Mouse (Mus musculus) thymus, postnatal 25 days (tissue): ENCODE measurements around the gene Mob4.
A peak's percentile ranks its signal among the peaks of the same experiment; 100 is the strongest.

Source experiments
- DNase-seq: peaks from one replicate; pipeline ENCODE4 v3.0.0; 2022

Mob4 gene

DNA sequence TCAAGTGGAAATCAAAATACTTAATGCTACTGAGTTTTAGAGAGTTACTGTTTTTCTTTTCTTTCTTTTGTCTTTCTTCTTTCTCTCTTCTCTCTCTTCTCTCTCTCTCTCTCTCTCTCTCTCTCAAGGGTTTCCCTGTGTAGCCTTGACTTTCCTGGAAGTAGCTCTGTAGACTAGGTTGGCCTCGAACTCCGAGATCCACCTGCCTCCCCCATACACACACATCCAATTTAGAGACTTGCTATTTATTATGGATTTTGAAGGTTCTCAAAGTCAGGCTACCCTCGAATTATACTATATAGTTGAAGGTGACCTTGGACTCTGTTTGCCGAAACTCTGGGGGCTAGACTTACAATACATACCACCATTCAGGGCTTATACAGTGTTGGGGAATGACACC lies 1.3 kb downstream of the Mob4 start:
- DNase-seq, result no peak

- no peak for DNase-seq
Observed at GRCm38 (mm10) chr1:55133173-55133572, 2.1 kb downstream of the Mob4 start.

DNA sequence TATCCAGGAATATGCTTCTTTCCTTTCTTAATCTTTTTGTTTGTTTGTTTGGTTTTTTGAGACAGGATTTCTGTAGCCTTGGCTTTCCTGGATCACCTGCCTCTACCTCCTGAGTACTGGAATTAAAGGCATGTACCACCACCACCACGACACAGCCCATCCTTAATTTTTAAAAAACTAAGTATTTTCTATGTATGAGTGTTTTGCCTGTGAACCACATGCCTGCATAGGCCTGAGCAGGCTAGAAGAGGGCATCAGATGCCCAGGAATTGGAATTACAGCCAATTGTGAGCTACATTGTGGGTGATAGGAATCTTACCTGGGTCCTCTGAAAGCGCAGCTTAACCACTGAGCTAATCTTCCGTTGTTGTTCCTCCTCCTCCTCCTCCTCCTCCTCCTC lies 3.3 kb downstream of the Mob4 start:
- DNase-seq, result no peak

DNA sequence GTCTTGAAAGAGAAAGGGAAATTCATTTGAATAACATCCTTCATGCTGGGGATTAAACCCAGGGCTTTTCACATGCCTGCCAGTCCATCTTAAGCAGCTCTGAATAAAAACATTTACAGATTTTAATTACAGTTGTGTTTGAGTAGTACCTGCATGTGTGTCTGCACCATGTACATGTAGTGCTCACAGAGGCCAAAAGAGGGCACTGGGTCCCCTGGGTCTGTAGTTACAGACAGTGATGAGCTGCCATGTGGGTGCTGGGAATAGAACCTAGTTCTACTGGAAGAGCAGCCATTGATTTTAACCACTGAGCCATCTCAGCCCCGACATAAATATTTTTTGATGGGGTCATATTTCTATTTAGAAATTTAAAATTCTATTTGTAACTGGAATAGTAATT lies 4.8 kb downstream of the Mob4 start:
- no peak for DNase-seq

GRCm38 (mm10) chr1:55144338-55144737 lies 13.3 kb downstream of the Mob4 start:
- DNase-seq, result no peak

DNA sequence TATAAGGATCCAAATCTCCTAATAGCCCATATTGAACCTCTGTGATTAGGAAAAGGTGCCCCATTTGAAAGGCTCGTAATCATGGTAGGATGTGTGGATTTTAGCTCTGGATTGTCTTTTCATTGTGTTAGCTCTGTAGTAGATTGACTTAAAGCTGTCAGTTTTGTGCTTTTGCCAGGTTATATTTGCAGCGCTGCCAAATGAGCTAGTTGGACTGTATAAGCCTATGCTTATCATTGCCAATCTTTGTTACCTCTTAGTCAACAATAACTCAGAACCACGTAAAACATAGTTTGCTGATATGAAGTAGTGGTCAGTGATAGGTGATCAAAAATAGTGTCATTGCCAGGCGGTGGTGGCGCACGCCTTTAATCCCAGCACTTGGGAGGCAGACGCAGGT lies 14.5 kb downstream of the Mob4 start:
- no peak for DNase-seq

DNA sequence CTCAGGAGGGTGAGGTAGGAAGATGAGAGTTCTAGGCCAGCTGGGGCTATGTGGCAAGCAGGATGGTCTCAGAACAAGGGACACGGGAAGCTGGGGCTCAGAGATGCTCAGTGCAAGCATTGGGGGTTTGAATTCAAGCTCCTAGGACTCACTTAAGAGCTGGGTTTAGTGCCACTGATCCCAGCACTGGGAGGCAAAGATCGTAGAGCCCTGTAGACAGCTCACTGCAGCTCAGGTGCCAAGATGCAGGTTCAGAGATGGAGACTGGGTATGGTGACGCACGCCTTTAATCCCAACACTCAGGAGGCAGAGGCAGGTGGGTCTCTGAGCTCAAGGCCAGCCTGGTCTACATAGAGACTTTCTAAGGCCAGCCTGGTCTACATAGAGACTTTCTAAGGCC lies 26.3 kb downstream of the Mob4 start:
- DNase-seq, result no peak

- no peak for DNase-seq
Observed at GRCm38 (mm10) chr1:55158211-55158610, 27.2 kb downstream of the Mob4 start.

DNA sequence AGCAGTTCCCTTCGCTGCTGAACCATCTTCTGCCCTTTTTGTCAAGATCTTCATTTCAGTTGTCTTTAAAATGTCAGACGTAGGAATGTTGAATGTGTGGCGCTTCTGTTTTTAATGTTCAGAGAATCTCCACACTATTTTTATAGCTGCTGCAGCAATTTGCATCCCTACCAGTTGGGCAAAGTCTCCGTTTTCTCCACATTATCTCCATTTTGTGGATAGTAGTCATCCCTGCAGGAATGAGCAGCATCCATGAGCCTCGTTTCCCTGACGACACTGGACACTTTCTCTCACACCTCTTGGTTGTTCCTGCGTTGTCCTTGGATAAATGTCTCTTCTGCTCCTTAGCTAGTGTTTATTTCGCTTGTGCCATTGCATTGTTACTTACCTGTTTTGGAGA lies 27.8 kb downstream of the Mob4 start:
- no peak for DNase-seq

DNA sequence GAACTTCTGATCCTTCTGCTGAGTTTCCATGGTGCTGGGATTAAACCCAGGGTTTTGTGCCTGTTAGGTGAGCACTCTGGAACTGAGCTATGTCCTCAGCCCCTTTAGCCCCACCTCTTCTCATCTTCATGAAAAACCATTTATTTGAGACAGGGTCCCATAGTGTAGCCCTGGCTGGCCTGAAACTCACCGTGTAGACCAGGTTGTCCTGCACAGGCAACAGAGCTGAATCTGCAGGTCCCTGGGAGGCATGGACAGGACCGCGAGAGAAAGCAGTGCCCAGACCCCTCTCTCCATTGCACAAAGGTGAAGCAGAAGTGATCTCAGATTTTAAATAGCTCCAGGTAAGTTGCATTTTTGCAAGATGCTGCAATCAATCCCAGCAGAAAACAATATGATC lies 29.2 kb downstream of the Mob4 start:
- no peak for DNase-seq

DNA sequence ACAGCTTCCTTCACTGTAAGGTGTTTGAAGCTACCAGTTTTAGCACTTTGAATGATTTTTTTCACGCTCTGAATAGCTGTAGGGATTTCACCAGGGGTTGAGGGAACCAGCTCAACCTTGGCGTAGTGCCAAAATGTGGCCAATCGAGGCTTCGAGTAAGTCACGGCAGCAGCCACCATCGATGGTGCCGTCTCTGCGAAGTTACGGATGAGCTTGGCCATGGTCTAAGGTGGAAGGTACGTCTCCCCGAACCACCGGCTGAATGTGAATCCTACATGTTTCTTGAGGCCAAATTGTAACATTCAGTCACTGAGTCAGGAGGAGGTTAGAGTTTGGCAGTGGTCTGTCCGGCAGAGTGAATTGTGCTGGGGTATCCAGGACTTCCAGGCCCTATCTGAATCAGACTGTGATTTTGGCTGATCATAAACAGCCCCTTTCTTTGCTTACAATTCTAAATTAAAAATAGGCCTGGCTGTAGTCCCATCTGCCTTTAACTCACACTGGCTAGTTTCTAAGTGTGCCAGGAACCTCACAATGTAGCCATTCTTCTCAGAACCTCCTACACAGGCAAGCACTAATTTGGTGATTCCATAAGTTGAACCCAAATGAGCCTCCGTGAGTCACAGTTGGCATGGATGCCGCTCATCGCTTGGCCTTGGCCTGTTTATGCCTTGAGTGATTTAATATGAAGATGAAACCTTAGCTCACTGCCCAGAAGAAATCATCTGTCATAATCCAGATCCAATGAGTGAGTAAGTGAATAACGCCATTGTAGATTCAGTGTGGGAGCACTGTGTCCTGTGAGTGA lies 30.0 kb downstream of the Mob4 start:
- no peak for DNase-seq

GRCm38 (mm10) chr1:55161895-55162294 lies 30.9 kb downstream of the Mob4 start:
- peak; percentile 32 for DNase-seq

GRCm38 (mm10) chr1:55162781-55163180 lies 31.8 kb downstream of the Mob4 start:
- DNase-seq, result no peak

- no peak for DNase-seq
Observed at GRCm38 (mm10) chr1:55164005-55164404, 33.0 kb downstream of the Mob4 start.

GRCm38 (mm10) chr1:55167560-55167959 lies 36.5 kb downstream of the Mob4 start:
- no peak for DNase-seq

- no peak for DNase-seq
Observed at GRCm38 (mm10) chr1:55168591-55168990, 37.6 kb downstream of the Mob4 start.

- DNase-seq, result no peak
Observed at GRCm38 (mm10) chr1:55171361-55172325, 40.6 kb downstream of the Mob4 start.

DNA sequence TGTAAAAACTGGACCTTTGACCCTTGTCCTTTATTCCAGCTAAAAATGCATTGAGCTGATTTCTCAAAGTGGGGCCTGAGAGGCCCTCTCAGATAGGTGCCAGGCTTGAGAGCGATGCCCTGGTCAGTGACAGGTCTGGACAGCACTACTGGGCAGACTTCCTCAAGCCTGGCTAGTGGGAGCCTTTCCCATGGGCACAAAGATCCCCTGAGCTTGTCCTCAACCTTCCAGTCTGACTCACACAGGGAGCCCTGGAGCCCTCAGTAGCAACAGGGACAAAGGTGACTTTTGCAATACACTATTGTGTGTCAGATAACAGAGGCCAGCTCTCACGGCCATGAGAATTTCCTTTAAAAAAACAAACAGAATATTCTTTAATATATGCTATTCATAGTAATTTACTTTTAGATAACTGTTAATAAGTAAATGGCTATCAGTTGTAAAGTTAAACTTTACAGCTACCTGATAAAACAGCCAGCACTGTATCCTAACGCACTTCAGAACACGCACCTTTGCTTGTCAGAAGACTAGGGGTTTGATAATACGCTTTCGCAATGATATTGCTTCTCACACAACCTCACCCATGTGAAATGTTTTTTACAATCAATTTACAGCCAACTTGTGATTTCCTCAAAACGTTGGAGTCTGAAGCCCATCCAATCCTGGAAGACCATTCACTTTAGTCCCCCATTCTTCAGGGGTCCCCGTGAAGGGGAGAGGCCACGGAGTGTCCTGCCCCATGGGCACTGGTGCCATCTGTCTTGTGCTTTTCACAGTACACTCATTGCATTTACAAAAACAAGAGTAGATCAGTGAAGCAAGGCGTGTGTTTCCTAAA lies 42.9 kb downstream of the Mob4 start:
- no peak for DNase-seq

DNA sequence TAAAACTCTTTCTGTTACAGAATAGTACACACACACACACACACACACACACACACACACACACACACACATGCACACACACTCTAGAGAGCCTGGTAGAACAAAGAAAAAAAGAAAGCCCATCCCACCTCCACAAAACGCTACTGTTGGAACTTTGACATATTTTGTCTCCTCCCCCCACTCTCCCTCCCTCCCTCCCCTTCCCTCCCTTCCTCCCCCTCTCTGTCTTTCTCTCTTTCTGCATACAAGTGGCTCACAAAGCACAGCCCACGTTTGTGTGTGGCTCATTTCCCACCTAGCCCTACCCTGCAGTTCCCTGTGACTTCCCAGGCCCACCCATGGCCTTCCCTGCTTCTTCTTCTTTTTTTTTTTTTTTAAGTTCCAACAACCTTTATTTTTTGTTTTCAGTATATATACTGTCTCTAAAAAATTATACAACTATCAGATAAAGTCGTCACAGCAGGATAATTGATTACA lies 43.6 kb downstream of the Mob4 start:
- DNase-seq, result no peak

- DNase-seq, result no peak
Observed at GRCm38 (mm10) chr1:55179917-55180566, 49.0 kb downstream of the Mob4 start.

GRCm38 (mm10) chr1:55182392-55182791 lies 51.4 kb downstream of the Mob4 start:
- no peak for DNase-seq

DNA sequence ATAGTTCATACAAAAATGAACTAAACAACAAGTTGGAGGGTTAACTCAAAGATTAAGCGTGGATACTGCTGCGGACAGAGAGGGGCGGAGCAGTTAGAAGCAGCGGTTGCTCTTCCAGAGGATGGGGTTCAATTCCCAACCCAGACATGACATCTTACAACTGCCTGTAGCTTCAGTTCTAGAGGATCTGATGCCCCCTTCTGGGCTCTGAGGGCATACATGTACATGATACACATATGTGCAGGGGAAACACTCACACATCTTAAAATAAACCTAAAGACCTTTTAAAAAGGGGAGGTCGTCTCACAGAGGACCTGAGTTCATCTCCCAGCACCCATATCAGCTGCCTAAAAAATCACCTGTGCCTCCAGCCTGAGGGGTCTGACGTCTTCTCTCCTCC lies 54.7 kb downstream of the Mob4 start:
- DNase-seq, result peak; percentile 23
